Mouse (Mus musculus) left cerebral cortex, adult 9 months (tissue): ENCODE data around the gene Tnrc6b.

Experiments used
- DNase-seq, 2 experiments: peaks; one replicate each; pipeline ENCODE4 v3.0.0; 2022; ENCODE audit warnings: low spot score in 2 of 2

Gene Tnrc6b

GRCm38 (mm10) chr15:80710608-80711363 is at the start of gene Tnrc6b:
Gene Tnrc6b (plus strand): TSS chr15:80711313.
- peak; percentile 97 to 99 for DNase-seq

GRCm38 (mm10) chr15:80664444-80664843 is 46.7 kb upstream of the Tnrc6b start:
- peak in 1 of 2 experiments; percentile 52 for DNase-seq

GRCm38 (mm10) chr15:80671295-80672252 is 39.5 kb upstream of the Tnrc6b start, which contains the start of gene Fam83f:
Gene Fam83f (plus strand): TSS chr15:80671847.
- DNase-seq, result no peak

- DNase-seq, result peak in 1 of 2 experiments; percentile 52
These were observed 38.3 kb upstream of the Tnrc6b start for GRCm38 (mm10) chr15:80672810-80673209.

- DNase-seq, result no peak
These were observed 37.6 kb upstream of the Tnrc6b start for GRCm38 (mm10) chr15:80673337-80674095.

- DNase-seq, result no peak
These were observed 36.4 kb upstream of the Tnrc6b start for GRCm38 (mm10) chr15:80674700-80675099.

- DNase-seq, result peak in 1 of 2 experiments; percentile 57
These were observed 31.4 kb upstream of the Tnrc6b start for GRCm38 (mm10) chr15:80679515-80680215.

GRCm38 (mm10) chr15:80680347-80681030 is 30.6 kb upstream of the Tnrc6b start:
- DNase-seq, result no peak

GRCm38 (mm10) chr15:80681466-80681881 is 29.6 kb upstream of the Tnrc6b start:
- DNase-seq, result no peak

- DNase-seq, result no peak
These were observed 28.8 kb upstream of the Tnrc6b start for GRCm38 (mm10) chr15:80682343-80682742.

GRCm38 (mm10) chr15:80683151-80683550 is 28.0 kb upstream of the Tnrc6b start:
- DNase-seq, result no peak

GRCm38 (mm10) chr15:80683990-80684389 is 27.1 kb upstream of the Tnrc6b start:
- DNase-seq, result no peak

GRCm38 (mm10) chr15:80684786-80685602 is 26.1 kb upstream of the Tnrc6b start:
- DNase-seq, result no peak

GRCm38 (mm10) chr15:80685603-80685895 is 25.6 kb upstream of the Tnrc6b start:
- DNase-seq, result no peak

- no peak for DNase-seq
These were observed 22.6 kb upstream of the Tnrc6b start for GRCm38 (mm10) chr15:80688536-80688935.

- DNase-seq, result no peak
These were observed 17.6 kb upstream of the Tnrc6b start for GRCm38 (mm10) chr15:80693492-80693891.

- DNase-seq, result peak in 1 of 2 experiments; percentile 80
These were observed 16.8 kb upstream of the Tnrc6b start for GRCm38 (mm10) chr15:80694125-80694910.

- DNase-seq, result no peak
These were observed 13.5 kb upstream of the Tnrc6b start for GRCm38 (mm10) chr15:80697564-80697963.
